Mouse (Mus musculus) layer of hippocampus, adult 8-10 months (tissue): Measurements from ENCODE around the gene Shisa5. TPM values are rescaled to one million over a fixed set of nuclear protein-coding genes. Genes with fewer than 3 reads are reported as not detected.

Source experiments
- DNase-seq, 2 experiments: peaks; one replicate each; pipeline ENCODE4 v3.0.0; 2022; ENCODE audit warnings: low spot score in 2 of 2
- total RNA-seq, 4 experiments: library from RNA; stranded (reverse); gene quantifications; 2 replicates each; pipeline ENCODE4 v1.2.4; 2022

The Shisa5 gene
- total RNA-seq, 4 experiments from 2014 or later = 56.6 to 94.6 (median 77.2) TPM

- no peak for DNase-seq
Measured at GRCm38 (mm10) chr9:109090446-109090845, 52.1 kb downstream of the Shisa5 start.

- no peak for DNase-seq
Measured at GRCm38 (mm10) chr9:109091802-109092201, 53.4 kb downstream of the Shisa5 start.

- no peak for DNase-seq
Measured at GRCm38 (mm10) chr9:109092799-109093198, 54.4 kb downstream of the Shisa5 start.

- DNase-seq = no peak
Measured at GRCm38 (mm10) chr9:109093786-109094552, 55.6 kb downstream of the Shisa5 start.

- DNase-seq = no peak
Measured at GRCm38 (mm10) chr9:109094553-109095136, 56.3 kb downstream of the Shisa5 start.

- peak in 1 of 2 experiments; percentile 60 for DNase-seq
Measured at GRCm38 (mm10) chr9:109095137-109095982, 57.0 kb downstream of the Shisa5 start, which contains the start of gene Plxnb1. Plxnb1 (plus strand) TSS chr9:109095389.

GRCm38 (mm10) chr9:109096251-109096661, 57.9 kb downstream of the Shisa5 start:
- DNase-seq = no peak

- no peak for DNase-seq
Measured at GRCm38 (mm10) chr9:109096856-109097255, 58.5 kb downstream of the Shisa5 start.

GRCm38 (mm10) chr9:109097291-109097690, 58.9 kb downstream of the Shisa5 start:
- no peak for DNase-seq

- DNase-seq = peak; percentile 82 to 88
Measured at GRCm38 (mm10) chr9:109097831-109098230, 59.5 kb downstream of the Shisa5 start.

GRCm38 (mm10) chr9:109098366-109098765, 60.0 kb downstream of the Shisa5 start:
- no peak for DNase-seq

GRCm38 (mm10) chr9:109098969-109099368, 60.6 kb downstream of the Shisa5 start:
- peak in 1 of 2 experiments; percentile 47 for DNase-seq

GRCm38 (mm10) chr9:109100307-109100928, 62.1 kb downstream of the Shisa5 start:
- DNase-seq = no peak

- no peak for DNase-seq
Measured at GRCm38 (mm10) chr9:109101933-109102445, 63.6 kb downstream of the Shisa5 start.

- DNase-seq = no peak
Measured at GRCm38 (mm10) chr9:109102541-109102940, 64.2 kb downstream of the Shisa5 start.

- no peak for DNase-seq
Measured at GRCm38 (mm10) chr9:109103250-109103649, 64.9 kb downstream of the Shisa5 start.

GRCm38 (mm10) chr9:109104083-109104482, 65.7 kb downstream of the Shisa5 start:
- no peak for DNase-seq

GRCm38 (mm10) chr9:109105011-109105410, 66.6 kb downstream of the Shisa5 start:
- no peak for DNase-seq

GRCm38 (mm10) chr9:109105648-109106047, 67.3 kb downstream of the Shisa5 start:
- no peak for DNase-seq

- DNase-seq = no peak
Measured at GRCm38 (mm10) chr9:109107341-109107740, 69.0 kb downstream of the Shisa5 start.
